In genomic region chr4:122835530-122836402, GRCm38 (mm10) we compare ENCODE assay signal across 8 mouse cellular contexts. TPM values are rescaled to one million over a fixed set of nuclear protein-coding genes. Genes with fewer than 3 reads are reported as not detected.
DNase-seq lines count a peak whose midpoint lies in the region; ATAC-seq and TF ChIP-seq lines count a peak whose summit lies in the region.

Ppt1 (plus strand) TSS chr4:122836242.

- 3% methylated on average over 31 of the region's 31 CpGs for WGBS in forebrain, embryonic 12.5 days
- 4% methylated on average over 31 of the region's 31 CpGs for WGBS in heart, postnatal 0 days
- WGBS in liver, embryonic 16.5 days (ENCODE audit: insufficient replicate concordance) = 6% methylated on average over 31 of the region's 31 CpGs
- WGBS in neural tube, embryonic 13.5 days = 4% methylated on average over 31 of the region's 31 CpGs

- H3K27me3 ChIP-seq in CH12.LX (replicated peaks) = peaks cover 3% of the 10 kb centered on the region
- no peaks in the 10 kb centered on the region for H3K27me3 ChIP-seq in forebrain, embryonic 12.5 days
- no peaks in the 10 kb centered on the region for H3K27me3 ChIP-seq in heart, postnatal 0 days (ENCODE audit: control insufficient read depth, insufficient read depth, low read length)
- no peaks in the 10 kb centered on the region for H3K27me3 ChIP-seq in liver, embryonic 16.5 days (ENCODE audit: control insufficient read depth, insufficient read depth, low read depth, low read length)
- no peaks in the 10 kb centered on the region for H3K27me3 ChIP-seq in neural tube, embryonic 13.5 days
- no peaks in the 10 kb centered on the region for H3K27me3 ChIP-seq in testis, adult 2 months (ENCODE audit: control insufficient read depth, insufficient read depth, low read length)

- H3K9me3 ChIP-seq in CH12.LX (replicated peaks; ENCODE audit: low read length) = no peaks in the 10 kb centered on the region
- no peaks in the 10 kb centered on the region for H3K9me3 ChIP-seq in forebrain, embryonic 12.5 days
- no peaks in the 10 kb centered on the region for H3K9me3 ChIP-seq in heart, postnatal 0 days (replicated peaks; ENCODE audit: control insufficient read depth, low read length)
- H3K9me3 ChIP-seq in liver, embryonic 16.5 days (replicated peaks; ENCODE audit: control insufficient read depth, low read length) = no peaks in the 10 kb centered on the region
- H3K9me3 ChIP-seq in neural tube, embryonic 13.5 days = no peaks in the 10 kb centered on the region

- TF ChIP-seq EP300 in CH12.LX (IDR thresholded peaks at IDR 0.05; ENCODE audit: low read length) = no peak
- TF ChIP-seq EP300 in heart, postnatal 0 days (IDR thresholded peaks at IDR 0.05; ENCODE audit: low read depth) = no peak

- H3K9ac ChIP-seq in CH12.LX (ENCODE audit: insufficient read depth, low read depth) = peak within 1 kb of the TSS; percentile 62
- H3K9ac ChIP-seq in forebrain, embryonic 12.5 days = peak within 1 kb of the TSS; percentile 62
- H3K9ac ChIP-seq in heart, postnatal 0 days (replicated peaks; ENCODE audit: low read depth, low read length) = peak within 1 kb of the TSS; percentile 65
- H3K9ac ChIP-seq in liver, embryonic 16.5 days (ENCODE audit: low read depth, low read length) = peak within 1 kb of the TSS; percentile 71
- peak within 1 kb of the TSS; percentile 83 for H3K9ac ChIP-seq in neural tube, embryonic 13.5 days

- peaks cover 6% of the 10 kb centered on the region; the same call in 1 of the 2 replicates for H3K79me2 ChIP-seq in CH12.LX (replicated peaks; ENCODE audit: control insufficient read depth, extremely low read depth, insufficient read depth, poor library complexity, severe bottlenecking)

- H3K4me1 ChIP-seq in CH12.LX (ENCODE audit: control insufficient read depth in 1 of 2, insufficient read depth in 2 of 2) = peaks cover 4 to 36% of the 10 kb centered on the region in 2 experiments; a peak in 3 of 4 replicates
- H3K4me1 ChIP-seq in forebrain, embryonic 12.5 days = peaks cover 50% of the 10 kb centered on the region
- peaks cover 13% of the 10 kb centered on the region for H3K4me1 ChIP-seq in heart, postnatal 0 days (ENCODE audit: control insufficient read depth, insufficient read depth)
- peaks cover 12% of the 10 kb centered on the region for H3K4me1 ChIP-seq in liver, embryonic 16.5 days (ENCODE audit: control insufficient read depth, low read depth, low read length)
- peaks cover 43% of the 10 kb centered on the region for H3K4me1 ChIP-seq in neural tube, embryonic 13.5 days (replicated peaks)
- peaks cover 6% of the 10 kb centered on the region for H3K4me1 ChIP-seq in testis, adult 2 months (ENCODE audit: control insufficient read depth, insufficient read depth, low read length)

- peak in 1 of 2 experiments; percentile 20; a peak in 1 of 4 replicates for TF ChIP-seq CTCF in CH12.LX (conservative IDR thresholded peaks at IDR 0.05 in 1 of 2, IDR thresholded peaks at IDR 0.05 in 1 of 2; ENCODE audit: low read depth in 2 of 2, low read length in 2 of 2)
- peak; percentile 29 for TF ChIP-seq CTCF in heart, postnatal 0 days (IDR thresholded peaks at IDR 0.05; ENCODE audit: low read depth)
- no peak for TF ChIP-seq CTCF in testis, adult 2 months (IDR thresholded peaks at IDR 0.05; ENCODE audit: control insufficient read depth, insufficient read depth, insufficient replicate concordance, low read depth, low read length)

- dilution Hi-C loops in CH12.LX (cut with MboI; ENCODE audit: extremely low pct_ligation_motif_present, extremely low pct_unique_long_range_greater_than_20kb, low sequenced_read_pairs) = no loop called here

- peak; percentile 89 for DNase-seq in CH12.LX (ENCODE audit: extremely low read depth)
- peak; percentile 91 for DNase-seq in c-Kit-positive CD71-positive TER-119-negative erythroid progenitor cells, embryonic 14.5 days (ENCODE audit: low read depth)
- DNase-seq in heart, postnatal 0 days (ENCODE audit: low spot score) = peak; percentile 89
- DNase-seq in kidney, postnatal 4 days = peak; percentile 92 to 95

- peak; percentile 88 for ATAC-seq in forebrain, embryonic 12.5 days (ENCODE audit: low FRiP score)
- ATAC-seq in heart, postnatal 0 days (ENCODE audit: insufficient read depth, low read depth) = peak; percentile 92
- ATAC-seq in liver, embryonic 16.5 days (ENCODE audit: low read depth) = peak; percentile 89
- ATAC-seq in neural tube, embryonic 13.5 days (ENCODE audit: low read depth) = peak; percentile 90

- H3K36me3 ChIP-seq in CH12.LX (replicated peaks in 1 of 2; ENCODE audit: control insufficient read depth in 1 of 2, insufficient read depth in 1 of 2, low read length in 1 of 2) = peaks cover 4% of the 10 kb centered on the region in 2 experiments
- no peaks in the 10 kb centered on the region for H3K36me3 ChIP-seq in forebrain, embryonic 12.5 days (replicated peaks)
- H3K36me3 ChIP-seq in heart, postnatal 0 days (replicated peaks; ENCODE audit: control insufficient read depth, insufficient read depth, low read length) = no peaks in the 10 kb centered on the region
- no peaks in the 10 kb centered on the region for H3K36me3 ChIP-seq in liver, embryonic 16.5 days (ENCODE audit: control insufficient read depth, insufficient read depth)
- peaks cover 6% of the 10 kb centered on the region; the same call in 1 of the 2 replicates for H3K36me3 ChIP-seq in neural tube, embryonic 13.5 days
- no peaks in the 10 kb centered on the region for H3K36me3 ChIP-seq in testis, adult 2 months (ENCODE audit: control insufficient read depth, insufficient read depth, low read length)

- in situ Hi-C loops in CH12.LX (cut with MboI; ENCODE audit: low pct_ligation_motif_present, low pct_unique_long_range_greater_than_20kb, low sequenced_read_pairs) = no loop called here

- peak within 1 kb of the TSS; percentile 92 for H3K4me2 ChIP-seq in CH12.LX (ENCODE audit: insufficient read depth, low read depth, poor library complexity, severe bottlenecking)
- peak within 1 kb of the TSS; percentile 78 for H3K4me2 ChIP-seq in forebrain, embryonic 12.5 days
- peak within 1 kb of the TSS; percentile 87 for H3K4me2 ChIP-seq in heart, postnatal 0 days (ENCODE audit: low read depth, low read length)
- peak within 1 kb of the TSS; percentile 76 for H3K4me2 ChIP-seq in liver, embryonic 16.5 days (ENCODE audit: low read depth, low read length)
- peak within 1 kb of the TSS; percentile 90 for H3K4me2 ChIP-seq in neural tube, embryonic 13.5 days

- H3K4me3 ChIP-seq in CH12.LX (replicated peaks in 1 of 3; ENCODE audit: low read depth in 2 of 3, low read length in 2 of 3, poor library complexity in 1 of 3) = peak within 1 kb of the TSS; percentile 81 to 93 (median 81)
- peak within 1 kb of the TSS; percentile 64 for H3K4me3 ChIP-seq in forebrain, embryonic 12.5 days (replicated peaks)
- H3K4me3 ChIP-seq in heart, postnatal 0 days (ENCODE audit: low read depth, low read length) = peak within 1 kb of the TSS; percentile 72
- peak within 1 kb of the TSS; percentile 76 for H3K4me3 ChIP-seq in liver, embryonic 16.5 days (ENCODE audit: low read depth, low read length)
- peak within 1 kb of the TSS; percentile 61 for H3K4me3 ChIP-seq in neural tube, embryonic 13.5 days
- peak within 1 kb of the TSS; percentile 94 for H3K4me3 ChIP-seq in testis, adult 2 months (ENCODE audit: control insufficient read depth, low read depth, low read length)

- TF ChIP-seq RAD21 in CH12.LX (IDR thresholded peaks at IDR 0.05; ENCODE audit: low read depth, low read length) = no peak; the same call in 1 of the 2 replicates

- no peak within 1 kb of the TSS for H3K27ac ChIP-seq in CH12.LX (ENCODE audit: insufficient read depth, low read depth)
- peak within 1 kb of the TSS; percentile 81 for H3K27ac ChIP-seq in forebrain, embryonic 12.5 days
- peak within 1 kb of the TSS; percentile 54 for H3K27ac ChIP-seq in heart, postnatal 0 days (ENCODE audit: low read depth)
- H3K27ac ChIP-seq in liver, embryonic 16.5 days (ENCODE audit: low read length) = no peak within 1 kb of the TSS
- H3K27ac ChIP-seq in neural tube, embryonic 13.5 days (replicated peaks) = peak within 1 kb of the TSS; percentile 87
- H3K27ac ChIP-seq in testis, adult 2 months (ENCODE audit: control insufficient read depth, insufficient read depth, low read depth, low read length) = peak within 1 kb of the TSS; percentile 73

- peak; percentile 84 for TF ChIP-seq POLR2A in CH12.LX (IDR thresholded peaks at IDR 0.05; ENCODE audit: low read depth, low read length)
- peak; percentile 74 for TF ChIP-seq POLR2A in testis, adult 2 months (IDR thresholded peaks at IDR 0.05; ENCODE audit: control insufficient read depth, low read depth, low read length)

TF ChIP-seq in CH12.LX, 34 proteins besides CTCF, POLR2A, EP300 and RAD21 (continues in another document):
- no peak for TF ChIP-seq GABPA (IDR thresholded peaks at IDR 0.05; ENCODE audit: insufficient replicate concordance, low read depth, low read length)
- peak; percentile 76 for TF ChIP-seq TCF12 (IDR thresholded peaks at IDR 0.05; ENCODE audit: low read depth, low read length)
- TF ChIP-seq CHD1 (IDR thresholded peaks at IDR 0.05; ENCODE audit: low read depth, low read length) = peak; percentile 87; the same call in 1 of the 2 replicates
- TF ChIP-seq KAT2A (IDR thresholded peaks at IDR 0.05; ENCODE audit: insufficient replicate concordance, low read length) = no peak
- peak; percentile 78 for TF ChIP-seq NRF1 (IDR thresholded peaks at IDR 0.05; ENCODE audit: low read depth, low read length)
- peak; percentile 31; the same call in 1 of the 2 replicates for TF ChIP-seq JUN (IDR thresholded peaks at IDR 0.05; ENCODE audit: insufficient read depth, low read depth, low read length)
- peak; percentile 64 for TF ChIP-seq MXI1 (IDR thresholded peaks at IDR 0.05; ENCODE audit: low read depth, low read length)
- TF ChIP-seq MEF2A (IDR thresholded peaks at IDR 0.05; ENCODE audit: borderline replicate concordance, low read depth, low read length) = peak; percentile 64; the same call in 1 of the 2 replicates
- peak; percentile 94 for TF ChIP-seq SIN3A (IDR thresholded peaks at IDR 0.05; ENCODE audit: low read length)
- TF ChIP-seq ZKSCAN1 (IDR thresholded peaks at IDR 0.05; ENCODE audit: borderline replicate concordance, low read depth, low read length) = no peak
- no peak for TF ChIP-seq E2F4 (IDR thresholded peaks at IDR 0.05; ENCODE audit: insufficient replicate concordance, low read depth, low read length)
- TF ChIP-seq MAX (IDR thresholded peaks at IDR 0.05; ENCODE audit: low read length) = peak; percentile 54

RNA-seq across cellular contexts. Expression of gene Ppt1, which starts in this region (rescaled TPM):
- total RNA-seq in CH12.LX (2012; rRNA removed) = 23.7 and 23.8 TPM in 2 replicates
- 23.9 and 24.2 TPM in 2 replicates for total RNA-seq in CH12.LX (2014; rRNA removed)
- 30.7 TPM in 2 replicates for polyA plus RNA-seq in CH12.LX (2012; ENCODE audit: insufficient read length, low read depth)
- 69.4 and 70.1 TPM in 2 replicates for polyA plus RNA-seq in forebrain, embryonic 12.5 days (2016; fragmentation: Nextera tagmentation; extraction: Ambion mirVana)
- total RNA-seq in heart, postnatal 0 days (2014; rRNA removed; ENCODE audit: low replicate concordance) = 30.0 and 37.8 TPM in 2 replicates
- 42.9 and 45.2 TPM in 2 replicates for polyA plus RNA-seq in heart, postnatal 0 days (2015; fragmentation: Nextera tagmentation; extraction: Ambion mirVana)
- 20.6 and 21.9 TPM in 2 replicates for polyA plus RNA-seq in liver, embryonic 16.5 days (2015; fragmentation: Nextera tagmentation; extraction: Ambion mirVana)
- polyA plus RNA-seq in neural tube, embryonic 13.5 days (2015; fragmentation: Nextera tagmentation; extraction: Ambion mirVana) = 84.0 and 87.9 TPM in 2 replicates
- 84.2 and 122 TPM in 2 replicates for polyA plus RNA-seq in testis, adult 2 months (2012; rRNA removed)

Comparison
In these comparisons a context has a peak if more than half of its experiments do, and no peak if none do; other contexts are left out.
1. H3K27ac ChIP-seq: peak in forebrain, embryonic 12.5 days (single experiment), heart, postnatal 0 days (single experiment), neural tube, embryonic 13.5 days (single experiment) and testis, adult 2 months (single experiment); none in CH12.LX (single experiment) and liver, embryonic 16.5 days (single experiment).
2. Peak in every context shown above with its lines, with median percentiles within 50 percentile points of each other: DNase-seq, H3K4me2 ChIP-seq, H3K4me3 ChIP-seq, H3K9ac ChIP-seq and ATAC-seq.